Mouse (Mus musculus) hindbrain, embryonic 12.5 days (tissue): ENCODE results near the gene Trappc2l. TPM values are rescaled to one million over a fixed set of nuclear protein-coding genes. Genes with fewer than 3 reads are reported as not detected.
"Not testable (repeated sequence)": the region's sequence is repeated elsewhere in the genome, so short reads cannot be mapped to it uniquely, and the experiment has no call there.

ENCODE experiments used
- ATAC-seq: fragments of 200-750 bp; cut with Nextera tagmentation; 2 replicates; pipeline ENCODE4 v1.8.0; 2017; ENCODE audit warnings: moderate TSS enrichment; ENCODE audit not compliant: low FRiP score
- H3K27ac ChIP-seq: fragments of 300-500 bp; sonication (generic); 2 replicates; pipeline ENCODE4 v1.5.1; 2016; ENCODE audit warnings: mild to moderate bottlenecking
- H3K27me3 ChIP-seq: fragments of 300-500 bp; sonication (generic); 2 replicates; pipeline ENCODE4 v1.6.1; 2016; ENCODE audit warnings: mild to moderate bottlenecking
- H3K36me3 ChIP-seq: fragments of 300-500 bp; sonication (generic); 2 replicates; pipeline ENCODE4 v1.6.1; 2016; ENCODE audit warnings: mild to moderate bottlenecking
- H3K4me1 ChIP-seq: fragments of 300-500 bp; sonication (generic); 2 replicates; pipeline ENCODE4 v1.6.1; 2016
- H3K4me2 ChIP-seq: fragments of 300-500 bp; sonication (generic); replicated peaks from 2 replicates; pipeline ENCODE4 v1.6.1; 2016; ENCODE audit warnings: mild to moderate bottlenecking
- H3K4me3 ChIP-seq: fragments of 300-500 bp; sonication (generic); 2 replicates; pipeline ENCODE4 v1.5.1; 2016; ENCODE audit warnings: mild to moderate bottlenecking
- H3K9ac ChIP-seq: fragments of 300-500 bp; sonication (generic); 2 replicates; pipeline ENCODE4 v1.6.1; 2016; ENCODE audit warnings: mild to moderate bottlenecking, moderate library complexity
- H3K9me3 ChIP-seq: fragments of 300-500 bp; sonication (generic); replicated peaks from 2 replicates; pipeline ENCODE4 v1.6.1; 2016; ENCODE audit warnings: mild to moderate bottlenecking
- WGBS: fragments of 180-500 bp; shearing (Covaris S2); methylation state at CpG from one replicate; pipeline ENCODE4 v1.1.7; 2016; 5-methylcytosine and 5-hydroxymethylcytosine counted together
- polyA plus RNA-seq: library from polyadenylated mRNA; unstranded; fragments of >200 nt; fragmentation: Nextera tagmentation; extraction: Ambion mirVana; gene quantifications from 2 replicates; pipeline ENCODE4 v1.2.1, GENCODE M21; 2016

Trappc2l gene
- polyA plus RNA-seq, 1 experiment from 2014 or later = 52.6 TPM

GRCm38 (mm10) chr8:122573176-122573575, 38.3 kb upstream of the Trappc2l start:
- H3K9ac ChIP-seq, H3K27me3 ChIP-seq, ATAC-seq, H3K9me3 ChIP-seq, H3K4me3 ChIP-seq, H3K4me2 ChIP-seq: not testable (repeated sequence)
- Histone ChIP-seq H3K4me1 (peaks cover 49% of the 10 kb centered on the region), H3K27ac (0 out of 2 replicates have a peak overlapping the region, but pooled peaks have one; percentile 17), H3K36me3 (peaks cover 43% of the 10 kb centered on the region)
- WGBS = 28% methylated on average over 4 of the region's 4 CpGs

DNA sequence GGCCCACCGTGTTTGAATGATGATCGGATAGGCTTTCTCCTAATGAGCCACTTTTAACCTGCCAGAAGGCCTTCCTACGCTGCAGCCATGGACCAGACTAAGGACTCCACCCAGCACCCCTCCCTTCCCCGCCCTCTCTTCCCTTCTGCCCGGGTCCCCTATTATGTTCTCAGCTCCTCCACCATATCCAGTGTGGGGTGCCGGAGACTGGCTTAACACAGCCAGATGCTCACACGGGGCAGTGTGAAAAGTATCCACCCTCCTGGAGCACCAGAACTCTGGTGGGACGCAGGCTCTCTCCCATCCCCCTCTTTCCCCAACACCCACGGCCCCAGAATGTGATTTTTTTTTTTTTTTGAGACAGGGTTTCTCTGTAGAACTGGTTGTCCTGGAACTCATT, 37.9 kb upstream of the Trappc2l start:
- no peak for ATAC-seq
- Histone ChIP-seq H3K27ac (peak overlapping the region; percentile 17; the same call in 1 of the 2 replicates), H3K27me3 (no peaks in the 10 kb centered on the region), H3K4me3 (no peak overlapping the region), H3K4me1 (peaks cover 47% of the 10 kb centered on the region), H3K9me3 (no peaks in the 10 kb centered on the region), H3K4me2 (no peak overlapping the region), H3K9ac (no peak overlapping the region), H3K36me3 (peaks cover 43% of the 10 kb centered on the region)
- 52% methylated on average over 9 of the region's 9 CpGs for WGBS

GRCm38 (mm10) chr8:122574264-122574663, 37.2 kb upstream of the Trappc2l start:
- H3K4me2 ChIP-seq = no peak overlapping the region
- peaks cover 42% of the 10 kb centered on the region for H3K4me1 ChIP-seq
- no peak overlapping the region for H3K4me3 ChIP-seq
- no peaks in the 10 kb centered on the region for H3K9me3 ChIP-seq
- no peak overlapping the region for H3K9ac ChIP-seq
- H3K36me3 ChIP-seq = peaks cover 43% of the 10 kb centered on the region
- no peak for ATAC-seq
- H3K27ac ChIP-seq = 0 out of 2 replicates have a peak overlapping the region, but pooled peaks have one; percentile 40
- no peaks in the 10 kb centered on the region for H3K27me3 ChIP-seq
- 54% methylated on average over 3 of the region's 3 CpGs for WGBS

DNA sequence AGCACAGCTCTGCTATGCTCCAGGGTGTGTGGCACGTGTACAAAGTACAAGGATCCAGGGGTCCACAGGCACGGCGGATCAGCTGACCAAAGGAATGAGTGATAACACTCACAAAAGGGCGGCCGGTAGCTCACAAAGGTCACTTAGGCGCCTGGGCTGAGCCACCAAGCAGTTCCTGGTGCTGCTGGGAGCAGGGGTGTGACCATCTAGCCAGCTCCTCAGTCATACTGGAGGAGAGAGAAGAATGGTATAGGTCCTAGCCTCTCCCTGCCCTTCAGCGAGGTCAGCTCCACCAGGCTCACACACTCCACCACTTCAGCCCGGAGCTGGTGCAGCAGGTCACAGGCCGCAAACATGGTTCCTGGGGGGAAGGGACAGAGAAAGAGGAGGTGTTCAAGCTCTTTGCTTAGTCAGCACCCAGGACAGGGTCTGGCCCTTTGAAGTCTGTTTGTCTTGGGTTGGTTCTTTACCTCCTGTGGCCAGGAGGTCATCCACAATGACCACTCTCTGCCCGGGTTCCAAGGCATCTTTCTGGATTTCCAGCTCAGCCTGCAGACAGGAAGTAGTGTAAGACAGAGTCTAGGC, 36.7 kb upstream of the Trappc2l start:
- Histone ChIP-seq H3K4me1 (peaks cover 43% of the 10 kb centered on the region), H3K9me3 (no peaks in the 10 kb centered on the region), H3K27ac (0 out of 2 replicates have a peak overlapping the region, but pooled peaks have one; percentile 40), H3K4me3 (no peak overlapping the region), H3K9ac (no peak overlapping the region), H3K36me3 (peaks cover 39% of the 10 kb centered on the region), H3K27me3 (no peaks in the 10 kb centered on the region), H3K4me2 (peak overlapping the region; percentile 79; the same call in 1 of the 2 replicates)
- WGBS = 41% methylated on average over 10 of the region's 10 CpGs
- ATAC-seq = no peak

GRCm38 (mm10) chr8:122575286-122575685, 36.2 kb upstream of the Trappc2l start:
- H3K36me3 ChIP-seq = peaks cover 34% of the 10 kb centered on the region
- H3K27me3 ChIP-seq = no peaks in the 10 kb centered on the region
- peaks cover 45% of the 10 kb centered on the region for H3K4me1 ChIP-seq
- no peak overlapping the region for H3K27ac ChIP-seq
- H3K4me3 ChIP-seq = 0 out of 2 replicates have a peak overlapping the region, but pooled peaks have one; percentile 65
- H3K9ac ChIP-seq = peak overlapping the region; percentile 79; the same call in 1 of the 2 replicates
- no peak for ATAC-seq
- no peaks in the 10 kb centered on the region for H3K9me3 ChIP-seq
- WGBS = 75% methylated on average over 8 of the region's 8 CpGs
- H3K4me2 ChIP-seq = peak overlapping the region; percentile 79

DNA sequence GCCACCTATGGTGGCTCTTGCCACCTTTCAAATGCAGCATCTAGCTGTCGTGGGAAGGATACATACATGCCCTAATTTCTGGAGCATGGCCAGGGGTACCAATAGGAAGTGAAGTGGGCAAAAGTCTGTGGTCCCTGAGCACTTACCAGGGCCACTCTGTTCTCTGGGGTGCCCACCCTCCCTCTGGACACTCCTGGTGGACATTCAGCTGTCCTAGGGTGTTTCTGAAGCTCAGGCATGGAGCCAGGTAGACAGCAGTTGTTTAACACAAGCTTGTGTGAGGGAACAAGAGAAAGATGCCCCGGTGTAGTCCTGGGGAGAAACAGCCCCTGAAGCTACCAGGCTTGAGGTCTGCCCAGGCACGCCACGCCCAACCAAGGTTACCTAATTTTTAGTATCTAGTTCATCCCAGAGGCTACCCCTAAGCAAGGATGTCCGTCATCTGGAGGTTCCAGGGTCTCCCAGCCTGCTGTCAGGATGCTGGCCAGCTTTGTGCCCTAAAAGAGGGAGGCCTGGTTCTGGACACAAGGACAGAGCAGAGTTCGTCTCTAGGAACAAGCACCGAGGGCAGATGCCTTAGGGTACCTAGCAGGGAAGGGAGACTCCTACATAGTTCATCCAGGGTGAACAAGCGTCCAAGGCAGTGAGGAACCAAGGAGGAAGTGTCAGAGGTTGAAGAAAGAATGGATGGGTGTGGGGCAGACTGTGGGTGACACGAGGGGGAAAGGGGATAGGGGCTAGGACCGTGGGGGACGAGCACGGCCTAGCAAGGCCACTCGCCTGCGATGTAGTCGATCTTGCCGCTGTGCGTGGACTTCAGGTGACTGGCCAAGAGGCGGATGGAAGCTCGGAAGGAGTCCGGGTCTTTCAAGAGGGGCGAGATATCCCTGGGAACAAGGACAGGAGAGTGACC, 35.4 kb upstream of the Trappc2l start:
- Histone ChIP-seq H3K36me3 (peaks cover 27% of the 10 kb centered on the region), H3K9ac (peak overlapping the region; percentile 79), H3K27me3 (no peaks in the 10 kb centered on the region), H3K4me3 (peak overlapping the region; percentile 65), H3K4me1 (peaks cover 45% of the 10 kb centered on the region), H3K9me3 (no peaks in the 10 kb centered on the region), H3K27ac (peak overlapping the region; percentile 62), H3K4me2 (peak overlapping the region; percentile 79)
- peak; percentile 53 for ATAC-seq
- 20% methylated on average over 21 of the region's 21 CpGs for WGBS

GRCm38 (mm10) chr8:122576648-122577022, 34.8 kb upstream of the Trappc2l start, which contains the start of gene Aprt:
Gene Aprt, minus strand, starts transcription at chr8:122576909.
- H3K4me1 ChIP-seq = peaks cover 45% of the 10 kb centered on the region

GRCm38 (mm10) chr8:122577116-122577515, 34.3 kb upstream of the Trappc2l start:
- H3K27ac ChIP-seq = peak overlapping the region; percentile 62; the same call in 1 of the 2 replicates
- WGBS = 47% methylated on average over 10 of the region's 10 CpGs
- H3K9ac ChIP-seq = peak overlapping the region; percentile 23; the same call in 1 of the 2 replicates
- H3K4me1 ChIP-seq = peaks cover 45% of the 10 kb centered on the region
- H3K4me2 ChIP-seq = peak overlapping the region; percentile 79
- no peaks in the 10 kb centered on the region for H3K27me3 ChIP-seq
- peaks cover 16% of the 10 kb centered on the region for H3K36me3 ChIP-seq
- ATAC-seq = 0 out of 2 replicates have a peak, but pooled peaks have one; percentile 16
- H3K9me3 ChIP-seq = no peaks in the 10 kb centered on the region
- peak overlapping the region; percentile 65 for H3K4me3 ChIP-seq

More at GRCm38 (mm10) chr8:122576648-122577022, 34.8 kb upstream of the Trappc2l start, which contains the start of gene Aprt:
- H3K27me3 ChIP-seq = no peaks in the 10 kb centered on the region
- peak; percentile 87 for ATAC-seq
- H3K36me3 ChIP-seq = peaks cover 21% of the 10 kb centered on the region
- H3K27ac ChIP-seq = peak within 1 kb of the TSS; percentile 62
- WGBS = under 1% methylated on average over 39 of the region's 39 CpGs
- H3K9me3 ChIP-seq = no peaks in the 10 kb centered on the region
- H3K9ac ChIP-seq = peak within 1 kb of the TSS; percentile 79
- H3K4me2 ChIP-seq = peak within 1 kb of the TSS; percentile 79
- H3K4me3 ChIP-seq = peak within 1 kb of the TSS; percentile 65

GRCm38 (mm10) chr8:122579196-122579595, 32.2 kb upstream of the Trappc2l start:
- 33% methylated on average over 7 of the region's 7 CpGs for WGBS
- Histone ChIP-seq H3K4me2 (no peak overlapping the region), H3K4me3 (no peak overlapping the region), H3K9ac (no peak overlapping the region), H3K36me3 (peaks cover 5% of the 10 kb centered on the region; the same call in 1 of the 2 replicates), H3K27me3 (no peaks in the 10 kb centered on the region), H3K27ac (no peak overlapping the region), H3K9me3 (no peaks in the 10 kb centered on the region), H3K4me1 (peaks cover 37% of the 10 kb centered on the region)
- ATAC-seq = no peak

GRCm38 (mm10) chr8:122580926-122581325, 30.5 kb upstream of the Trappc2l start:
- Histone ChIP-seq H3K4me2 (no peak overlapping the region), H3K4me3 (no peak overlapping the region), H3K9ac (no peak overlapping the region), H3K27me3 (no peaks in the 10 kb centered on the region), H3K27ac (no peak overlapping the region), H3K4me1 (peaks cover 27% of the 10 kb centered on the region), H3K9me3 (no peaks in the 10 kb centered on the region), H3K36me3 (no peaks in the 10 kb centered on the region)
- ATAC-seq = no peak
- 75% methylated on average over 13 of the region's 15 CpGs for WGBS

- Histone ChIP-seq H3K27me3 (no peaks in the 10 kb centered on the region), H3K4me3 (no peak overlapping the region), H3K36me3 (no peaks in the 10 kb centered on the region), H3K9ac (no peak overlapping the region), H3K4me1 (peaks cover 10% of the 10 kb centered on the region; the same call in 1 of the 2 replicates), H3K4me2 (no peak overlapping the region), H3K9me3 (no peaks in the 10 kb centered on the region), H3K27ac (no peak overlapping the region)
- ATAC-seq = no peak
- WGBS = 87% methylated on average over 9 of the region's 9 CpGs
Measured at GRCm38 (mm10) chr8:122584981-122585380, 26.5 kb upstream of the Trappc2l start.

DNA sequence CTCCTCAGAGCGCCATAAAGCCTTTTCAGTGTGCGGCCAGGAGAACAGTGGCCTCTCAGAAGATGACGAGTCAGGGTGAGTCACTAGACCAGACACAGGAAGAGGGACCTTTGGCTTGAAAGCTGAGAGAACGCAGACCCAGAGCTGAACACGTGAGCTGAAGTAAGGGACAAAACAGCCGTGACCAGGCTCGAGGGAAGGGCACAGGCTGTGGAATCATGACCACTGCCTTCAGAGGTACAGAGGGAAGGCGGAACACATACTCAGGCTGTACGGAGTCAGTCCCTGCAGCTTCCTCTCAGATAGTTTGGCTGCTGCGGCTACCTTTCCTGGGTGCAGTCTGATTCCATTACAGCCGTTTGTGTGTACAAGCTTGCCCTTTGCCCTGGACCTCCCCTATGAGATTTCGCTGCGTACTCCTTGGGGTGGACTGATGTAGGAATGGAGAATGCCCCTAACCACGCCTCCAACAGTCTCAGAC, 26.0 kb upstream of the Trappc2l start:
- H3K4me1 ChIP-seq = peaks cover 10% of the 10 kb centered on the region; the same call in 1 of the 2 replicates
- WGBS = 69% methylated on average over 14 of the region's 14 CpGs
- ATAC-seq = no peak
- no peak overlapping the region for H3K4me2 ChIP-seq
- no peaks in the 10 kb centered on the region for H3K27me3 ChIP-seq
- H3K36me3 ChIP-seq = no peaks in the 10 kb centered on the region
- no peak overlapping the region for H3K4me3 ChIP-seq
- no peak overlapping the region for H3K9ac ChIP-seq
- H3K9me3 ChIP-seq = no peaks in the 10 kb centered on the region
- H3K27ac ChIP-seq = no peak overlapping the region
